Mouse (Mus musculus): ENCODE results near the gene Slc25a45. TPM values are rescaled to one million over a fixed set of nuclear protein-coding genes. Genes with fewer than 3 reads are reported as not detected.

The Slc25a45 gene
- polyA plus RNA-seq, 1 experiment = 8.7 TPM

- no peak for DNase-seq (ENCODE audit: extremely low spot score in 1 of 2, low spot score in 1 of 2)
Measured at GRCm38 (mm10) chr19:5925311-5925855, 47.8 kb downstream of the Slc25a45 start.

- no peak for DNase-seq (ENCODE audit: extremely low spot score in 1 of 2, low spot score in 1 of 2)
Measured at GRCm38 (mm10) chr19:5927026-5927425, 49.4 kb downstream of the Slc25a45 start.

GRCm38 (mm10) chr19:5927532-5927931 is 49.9 kb downstream of the Slc25a45 start:
- no peak for DNase-seq (ENCODE audit: extremely low spot score in 1 of 2, low spot score in 1 of 2)

GRCm38 (mm10) chr19:5928104-5928503 is 50.5 kb downstream of the Slc25a45 start:
- no peak for DNase-seq (ENCODE audit: extremely low spot score in 1 of 2, low spot score in 1 of 2)

GRCm38 (mm10) chr19:5928546-5928945 is 50.9 kb downstream of the Slc25a45 start:
- no peak for DNase-seq (ENCODE audit: extremely low spot score in 1 of 2, low spot score in 1 of 2)

- no peak for DNase-seq (ENCODE audit: extremely low spot score in 1 of 2, low spot score in 1 of 2)
Measured at GRCm38 (mm10) chr19:5929634-5930596, 52.3 kb downstream of the Slc25a45 start.

DNA sequence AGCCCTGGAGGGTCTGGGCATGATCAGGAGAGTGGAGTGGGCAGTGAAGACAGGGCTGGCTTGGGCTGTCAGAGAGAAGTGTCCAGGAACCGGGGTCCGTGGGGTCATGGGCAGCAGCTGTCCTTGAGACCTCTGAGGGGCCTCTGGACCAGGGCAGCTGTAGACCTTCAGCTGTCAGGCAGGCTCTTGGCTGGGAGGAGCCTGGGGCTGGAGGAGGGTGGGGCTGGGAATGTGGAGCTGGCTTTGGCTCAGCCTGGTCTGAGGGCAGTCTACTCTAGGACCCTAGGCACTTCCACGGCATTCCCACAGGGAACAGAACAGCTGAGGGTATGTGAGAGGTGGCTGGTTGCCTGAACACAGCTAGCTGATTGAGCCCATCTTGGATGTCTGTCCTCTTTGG is 57.7 kb downstream of the Slc25a45 start:
- DNase-seq (ENCODE audit: extremely low spot score in 1 of 2, low spot score in 1 of 2) = no peak

Other genes with a start within 250 kb of the Slc25a45 start
- gene Rela, start 240.3 kb upstream of the Slc25a45 start, polyA plus RNA-seq (2012; rRNA removed) = 32.6 and 33.4 TPM in 2 replicates
- gene Sipa1, start 214.1 kb upstream of the Slc25a45 start, polyA plus RNA-seq (2012; rRNA removed) = 18.0 and 24.0 TPM in 2 replicates
- 18.9 and 20.4 TPM in 2 replicates for gene Map3k11, start 189.1 kb upstream of the Slc25a45 start, polyA plus RNA-seq (2012; rRNA removed)
- gene Pcnx3, start 188.9 kb upstream of the Slc25a45 start, polyA plus RNA-seq (2012; rRNA removed) = 68.4 and 72.5 TPM in 2 replicates
- 0.22 and 0.27 TPM in 2 replicates for gene Kcnk7, start 173.4 kb upstream of the Slc25a45 start, polyA plus RNA-seq (2012; rRNA removed)
- 16.8 and 18.8 TPM in 2 replicates for gene Ehbp1l1, start 151.5 kb upstream of the Slc25a45 start, polyA plus RNA-seq (2012; rRNA removed)
- gene Fam89b, start 148.2 kb upstream of the Slc25a45 start, polyA plus RNA-seq (2012; rRNA removed) = 56.1 and 65.8 TPM in 2 replicates
- 81.5 and 87.8 TPM in 2 replicates for gene Ltbp3, start 136.9 kb upstream of the Slc25a45 start, polyA plus RNA-seq (2012; rRNA removed)
- 111 and 120 TPM in 2 replicates for gene Scyl1, start 106.4 kb upstream of the Slc25a45 start, polyA plus RNA-seq (2012; rRNA removed)
- gene Frmd8, start 2.5 kb upstream of the Slc25a45 start, polyA plus RNA-seq (2012; rRNA removed) = 13.1 and 15.6 TPM in 2 replicates
- gene Tigd3, start 16.3 kb downstream of the Slc25a45 start, polyA plus RNA-seq (2012; rRNA removed) = 4.6 and 4.9 TPM in 2 replicates
- gene Dpf2, start 35.2 kb downstream of the Slc25a45 start, polyA plus RNA-seq (2012; rRNA removed) = 106 and 118 TPM in 2 replicates
- gene Cdc42ep2, start 47.0 kb downstream of the Slc25a45 start, polyA plus RNA-seq (2012; rRNA removed) = 7.7 and 9.1 TPM in 2 replicates
- 14.2 and 14.3 TPM in 2 replicates for gene Pola2, start 86.4 kb downstream of the Slc25a45 start, polyA plus RNA-seq (2012; rRNA removed)
- gene Slc22a20, start 108.3 kb downstream of the Slc25a45 start, polyA plus RNA-seq (2012; rRNA removed) = 0.42 TPM in 1 of 2 replicates, not detected in the other
- gene Capn1, start 138.1 kb downstream of the Slc25a45 start, polyA plus RNA-seq (2012; rRNA removed) = 15.0 and 16.3 TPM in 2 replicates
- gene Syvn1, start 168.8 kb downstream of the Slc25a45 start, polyA plus RNA-seq (2012; rRNA removed) = 29.2 and 34.1 TPM in 2 replicates
- 44.3 and 44.4 TPM in 2 replicates for gene Mrpl49, start 180.0 kb downstream of the Slc25a45 start, polyA plus RNA-seq (2012; rRNA removed)
- 873 and 951 TPM in 2 replicates for gene Fau, start 180.0 kb downstream of the Slc25a45 start, polyA plus RNA-seq (2012; rRNA removed)
- 48.4 and 51.7 TPM in 2 replicates for gene Znhit2, start 183.4 kb downstream of the Slc25a45 start, polyA plus RNA-seq (2012; rRNA removed)
- 50.2 and 52.4 TPM in 2 replicates for gene Tm7sf2, start 190.6 kb downstream of the Slc25a45 start, polyA plus RNA-seq (2012; rRNA removed)
- 98.8 and 105 TPM in 2 replicates for gene Vps51, start 199.4 kb downstream of the Slc25a45 start, polyA plus RNA-seq (2012; rRNA removed)
- gene Tmem262, start 202.2 kb downstream of the Slc25a45 start, polyA plus RNA-seq (2012; rRNA removed) = not detected in 2 replicates
- gene Gm28374, start 204.4 kb downstream of the Slc25a45 start, polyA plus RNA-seq (2012; rRNA removed) = 0.48 and 1.4 TPM in 2 replicates
- 83.9 and 89.7 TPM in 2 replicates for gene Zfpl1, start 207.1 kb downstream of the Slc25a45 start, polyA plus RNA-seq (2012; rRNA removed)
- gene Cdca5, start 207.2 kb downstream of the Slc25a45 start, polyA plus RNA-seq (2012; rRNA removed) = 0.22 and 0.46 TPM in 2 replicates
- not detected in 2 replicates for gene AC131692.1, start 216.6 kb downstream of the Slc25a45 start, polyA plus RNA-seq (2012; rRNA removed)
- gene Naaladl1, start 228.0 kb downstream of the Slc25a45 start, polyA plus RNA-seq (2012; rRNA removed) = 0.26 and 0.32 TPM in 2 replicates
- 24.2 and 29.4 TPM in 2 replicates for gene Sac3d1, start 240.8 kb downstream of the Slc25a45 start, polyA plus RNA-seq (2012; rRNA removed)